Mouse (Mus musculus): ENCODE measurements around the gene Plpp7. TPM values are rescaled to one million over a fixed set of nuclear protein-coding genes. Genes with fewer than 3 reads are reported as not detected.
A peak's percentile ranks its signal among the peaks of the same experiment; 100 is the strongest.

The Plpp7 gene
- polyA plus RNA-seq, 1 experiment: 7.7 TPM

- no peak overlapping the region for H3K27ac ChIP-seq (ENCODE audit: control insufficient read depth, insufficient read depth, low read length)
- no peak for DNase-seq
- WGBS: 77% methylated on average over 20 of the region's 20 CpGs
- peaks cover 12% of the 10 kb centered on the region for H3K4me1 ChIP-seq (replicated peaks; ENCODE audit: control insufficient read depth, insufficient read depth, low read length)
- no peak overlapping the region for H3K4me3 ChIP-seq (ENCODE audit: control insufficient read depth, insufficient read depth, low read length)
- TF ChIP-seq CTCF (IDR thresholded peaks at IDR 0.05; ENCODE audit: borderline replicate concordance, control insufficient read depth, extremely low read depth, insufficient read depth, low read length, poor library complexity) (peak; percentile 18; the same call in 1 of the 2 replicates), POLR2A (IDR thresholded peaks at IDR 0.05; ENCODE audit: control insufficient read depth, extremely low read depth, insufficient read depth, low read length, poor library complexity) (no peak)
- H3K27me3 ChIP-seq (ENCODE audit: control insufficient read depth, insufficient read depth, low read length): no peaks in the 10 kb centered on the region
- H3K36me3 ChIP-seq (ENCODE audit: control insufficient read depth, insufficient read depth, low read length): no peaks in the 10 kb centered on the region
These were observed 24.7 kb downstream of the Plpp7 start for GRCm38 (mm10) chr2:32119802-32120750.

GRCm38 (mm10) chr2:32121150-32121549, 25.8 kb downstream of the Plpp7 start:
- Histone ChIP-seq H3K36me3 (ENCODE audit: control insufficient read depth, insufficient read depth, low read length) (no peaks in the 10 kb centered on the region), H3K4me1 (replicated peaks; ENCODE audit: control insufficient read depth, insufficient read depth, low read length) (peaks cover 12% of the 10 kb centered on the region), H3K27ac (ENCODE audit: control insufficient read depth, insufficient read depth, low read length) (no peak overlapping the region), H3K4me3 (ENCODE audit: control insufficient read depth, insufficient read depth, low read length) (no peak overlapping the region), H3K27me3 (ENCODE audit: control insufficient read depth, insufficient read depth, low read length) (no peaks in the 10 kb centered on the region)
- TF ChIP-seq CTCF (IDR thresholded peaks at IDR 0.05; ENCODE audit: borderline replicate concordance, control insufficient read depth, extremely low read depth, insufficient read depth, low read length, poor library complexity) (no peak), POLR2A (IDR thresholded peaks at IDR 0.05; ENCODE audit: control insufficient read depth, extremely low read depth, insufficient read depth, low read length, poor library complexity) (no peak)
- whole genome bisulfite sequencing: 12% methylated on average over 5 of the region's 5 CpGs
- peak; percentile 49 for DNase-seq

GRCm38 (mm10) chr2:32121785-32122184, 26.5 kb downstream of the Plpp7 start:
- no peaks in the 10 kb centered on the region for H3K36me3 ChIP-seq (ENCODE audit: control insufficient read depth, insufficient read depth, low read length)
- no peak overlapping the region for H3K4me3 ChIP-seq (ENCODE audit: control insufficient read depth, insufficient read depth, low read length)
- peaks cover 12% of the 10 kb centered on the region for H3K4me1 ChIP-seq (replicated peaks; ENCODE audit: control insufficient read depth, insufficient read depth, low read length)
- 90% methylated on average over 2 of the region's 2 CpGs for WGBS
- no peak for DNase-seq
- H3K27me3 ChIP-seq (ENCODE audit: control insufficient read depth, insufficient read depth, low read length): no peaks in the 10 kb centered on the region
- H3K27ac ChIP-seq (ENCODE audit: control insufficient read depth, insufficient read depth, low read length): no peak overlapping the region
- TF ChIP-seq POLR2A (IDR thresholded peaks at IDR 0.05; ENCODE audit: control insufficient read depth, extremely low read depth, insufficient read depth, low read length, poor library complexity): no peak
- no peak for TF ChIP-seq CTCF (IDR thresholded peaks at IDR 0.05; ENCODE audit: borderline replicate concordance, control insufficient read depth, extremely low read depth, insufficient read depth, low read length, poor library complexity)

- Histone ChIP-seq H3K27me3 (ENCODE audit: control insufficient read depth, insufficient read depth, low read length) (no peaks in the 10 kb centered on the region), H3K4me1 (replicated peaks; ENCODE audit: control insufficient read depth, insufficient read depth, low read length) (peaks cover 26% of the 10 kb centered on the region), H3K27ac (ENCODE audit: control insufficient read depth, insufficient read depth, low read length) (no peak overlapping the region), H3K4me3 (ENCODE audit: control insufficient read depth, insufficient read depth, low read length) (no peak overlapping the region), H3K36me3 (ENCODE audit: control insufficient read depth, insufficient read depth, low read length) (no peaks in the 10 kb centered on the region)
- no peak for TF ChIP-seq CTCF (IDR thresholded peaks at IDR 0.05; ENCODE audit: borderline replicate concordance, control insufficient read depth, extremely low read depth, insufficient read depth, low read length, poor library complexity)
- no peak for TF ChIP-seq POLR2A (IDR thresholded peaks at IDR 0.05; ENCODE audit: control insufficient read depth, extremely low read depth, insufficient read depth, low read length, poor library complexity)
- DNase-seq: peak; percentile 28
- 56% methylated on average over 16 of the region's 16 CpGs for WGBS
These were observed 32.6 kb downstream of the Plpp7 start for GRCm38 (mm10) chr2:32127653-32128535.

GRCm38 (mm10) chr2:32128536-32128841, 33.2 kb downstream of the Plpp7 start:
- WGBS: 90% methylated on average over 5 of the region's 5 CpGs
- H3K27ac ChIP-seq (ENCODE audit: control insufficient read depth, insufficient read depth, low read length): no peak overlapping the region
- H3K36me3 ChIP-seq (ENCODE audit: control insufficient read depth, insufficient read depth, low read length): no peaks in the 10 kb centered on the region

GRCm38 (mm10) chr2:32129383-32130074, 34.2 kb downstream of the Plpp7 start:
- TF ChIP-seq CTCF (IDR thresholded peaks at IDR 0.05; ENCODE audit: borderline replicate concordance, control insufficient read depth, extremely low read depth, insufficient read depth, low read length, poor library complexity) (no peak), POLR2A (IDR thresholded peaks at IDR 0.05; ENCODE audit: control insufficient read depth, extremely low read depth, insufficient read depth, low read length, poor library complexity) (no peak)
- Histone ChIP-seq H3K36me3 (ENCODE audit: control insufficient read depth, insufficient read depth, low read length) (no peaks in the 10 kb centered on the region), H3K27ac (ENCODE audit: control insufficient read depth, insufficient read depth, low read length) (no peak overlapping the region), H3K4me3 (ENCODE audit: control insufficient read depth, insufficient read depth, low read length) (no peak overlapping the region), H3K27me3 (ENCODE audit: control insufficient read depth, insufficient read depth, low read length) (no peaks in the 10 kb centered on the region), H3K4me1 (replicated peaks; ENCODE audit: control insufficient read depth, insufficient read depth, low read length) (peaks cover 26% of the 10 kb centered on the region)
- DNase-seq: no peak
- 87% methylated on average over 11 of the region's 11 CpGs for WGBS

More at GRCm38 (mm10) chr2:32128536-32128841, 33.2 kb downstream of the Plpp7 start:
- no peak for TF ChIP-seq POLR2A (IDR thresholded peaks at IDR 0.05; ENCODE audit: control insufficient read depth, extremely low read depth, insufficient read depth, low read length, poor library complexity)
- TF ChIP-seq CTCF (IDR thresholded peaks at IDR 0.05; ENCODE audit: borderline replicate concordance, control insufficient read depth, extremely low read depth, insufficient read depth, low read length, poor library complexity): no peak
- no peaks in the 10 kb centered on the region for H3K27me3 ChIP-seq (ENCODE audit: control insufficient read depth, insufficient read depth, low read length)
- peaks cover 26% of the 10 kb centered on the region for H3K4me1 ChIP-seq (replicated peaks; ENCODE audit: control insufficient read depth, insufficient read depth, low read length)
- no peak overlapping the region for H3K4me3 ChIP-seq (ENCODE audit: control insufficient read depth, insufficient read depth, low read length)
- DNase-seq: no peak

Data from thymus, adult 2 months (tissue).